Mouse (Mus musculus): Measurements from ENCODE around the gene Dpep1.
"Not testable (repeated sequence)": the region's sequence is repeated elsewhere in the genome, so short reads cannot be mapped to it uniquely, and the experiment has no call there.

The Dpep1 gene

DNA sequence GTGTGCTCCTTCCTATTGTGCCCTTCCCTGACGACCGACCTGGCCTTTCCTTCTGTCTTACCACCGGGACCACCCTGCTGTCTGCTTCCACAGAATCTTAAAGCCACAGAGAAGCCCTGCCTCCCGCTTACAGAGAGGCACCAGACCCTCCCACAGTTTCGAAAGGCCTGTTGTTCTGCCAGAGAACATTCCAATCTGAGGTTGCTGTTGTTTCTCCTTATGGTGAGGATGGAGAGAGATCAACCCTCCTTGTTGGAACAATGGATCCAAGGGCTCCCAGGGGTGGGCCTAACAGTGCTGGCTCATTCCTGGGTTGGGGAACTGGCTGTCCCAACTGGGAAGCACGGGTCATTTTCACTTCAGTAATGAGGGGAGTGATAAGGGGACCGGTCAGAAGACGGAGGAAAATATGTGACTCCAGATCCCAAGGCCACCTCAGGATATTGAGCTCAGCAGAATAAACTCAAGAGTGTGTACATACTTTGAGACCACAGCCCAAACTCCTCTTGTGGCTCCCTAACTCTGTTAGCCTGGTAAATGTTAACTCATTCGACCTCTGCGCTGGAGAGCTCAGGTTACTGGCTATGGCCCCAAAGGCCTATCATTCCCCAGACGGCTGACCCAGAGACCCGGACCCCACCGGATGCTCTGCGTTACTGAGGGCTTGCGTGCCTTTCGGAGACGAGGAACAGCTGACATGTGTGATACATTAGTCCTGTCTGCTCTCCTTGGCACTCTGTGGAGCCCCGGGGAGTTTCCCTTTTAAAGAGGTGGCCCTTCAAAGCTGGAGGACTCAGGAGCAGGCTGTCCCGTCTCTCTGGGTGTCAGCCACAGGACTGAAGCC lies at the start of gene Dpep1:
TSS of gene Dpep1 (plus strand) at position 677 of the 844 bp plus-strand sequence.
- no peak for DNase-seq (ENCODE audit: low read depth, low spot score)

DNA sequence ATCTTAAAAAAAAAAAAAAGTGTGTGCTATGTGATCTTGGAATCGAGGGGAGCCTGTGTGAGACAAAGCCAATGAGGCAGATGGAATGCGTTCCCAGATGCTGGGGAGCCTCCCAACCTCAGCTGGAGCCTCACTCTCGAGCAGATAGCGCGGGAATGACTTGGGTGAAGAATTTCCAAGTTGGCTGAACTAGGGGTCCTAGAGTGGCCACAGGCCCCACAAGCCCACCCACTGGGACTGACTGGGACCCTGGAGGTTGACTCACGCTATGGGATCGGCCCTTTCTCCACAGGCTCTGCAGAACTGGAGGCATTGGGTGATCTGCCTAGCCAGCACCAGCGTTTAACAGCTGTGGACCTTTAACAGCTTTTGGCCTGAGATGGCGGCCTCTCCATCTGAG lies 49.8 kb upstream of the Dpep1 start:
- DNase-seq (ENCODE audit: low read depth, low spot score), result no peak

DNA sequence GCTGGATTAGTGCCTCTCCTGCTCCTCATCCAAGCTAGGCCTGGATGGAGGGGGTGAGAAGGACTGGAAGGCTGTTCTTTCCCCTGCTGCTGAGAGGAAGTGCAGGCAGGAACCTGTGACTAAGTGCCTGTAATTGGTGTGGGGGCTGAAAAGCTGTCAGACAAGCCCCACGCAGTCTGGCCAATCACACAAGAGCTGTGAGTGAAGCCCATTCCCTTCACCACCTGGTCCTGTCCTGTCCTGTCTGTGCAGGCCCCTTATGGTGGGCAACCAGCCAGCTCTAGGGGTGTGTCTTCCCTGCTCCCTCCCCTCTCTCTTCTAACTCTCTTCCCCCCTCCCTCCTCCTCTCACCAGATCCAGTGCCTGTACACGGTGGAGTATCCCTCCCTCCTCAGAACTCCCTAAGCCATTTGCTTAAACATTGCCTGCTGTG lies 48.4 kb upstream of the Dpep1 start:
- no peak for DNase-seq (ENCODE audit: low read depth, low spot score)

DNA sequence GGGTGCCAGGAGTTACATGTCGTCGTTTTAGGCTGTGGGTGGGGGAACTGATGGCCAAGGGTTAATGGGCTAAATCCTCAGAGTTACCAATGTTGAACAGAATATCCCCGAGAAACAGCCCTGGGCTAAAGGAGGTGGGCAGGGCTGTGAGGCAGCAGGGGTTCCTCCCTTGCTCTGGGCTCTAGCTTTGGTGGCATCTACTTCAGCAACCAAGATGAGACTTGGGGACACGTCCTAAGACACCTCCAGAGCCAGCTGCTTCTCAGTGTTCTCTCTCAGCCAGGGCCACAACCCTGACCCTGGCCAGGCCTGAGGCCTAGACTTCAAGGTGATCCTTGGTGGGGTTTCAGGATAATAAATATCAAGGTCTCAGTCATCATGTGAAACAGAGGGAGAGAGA lies 47.3 kb upstream of the Dpep1 start:
- DNase-seq (ENCODE audit: low read depth, low spot score), result no peak

DNA sequence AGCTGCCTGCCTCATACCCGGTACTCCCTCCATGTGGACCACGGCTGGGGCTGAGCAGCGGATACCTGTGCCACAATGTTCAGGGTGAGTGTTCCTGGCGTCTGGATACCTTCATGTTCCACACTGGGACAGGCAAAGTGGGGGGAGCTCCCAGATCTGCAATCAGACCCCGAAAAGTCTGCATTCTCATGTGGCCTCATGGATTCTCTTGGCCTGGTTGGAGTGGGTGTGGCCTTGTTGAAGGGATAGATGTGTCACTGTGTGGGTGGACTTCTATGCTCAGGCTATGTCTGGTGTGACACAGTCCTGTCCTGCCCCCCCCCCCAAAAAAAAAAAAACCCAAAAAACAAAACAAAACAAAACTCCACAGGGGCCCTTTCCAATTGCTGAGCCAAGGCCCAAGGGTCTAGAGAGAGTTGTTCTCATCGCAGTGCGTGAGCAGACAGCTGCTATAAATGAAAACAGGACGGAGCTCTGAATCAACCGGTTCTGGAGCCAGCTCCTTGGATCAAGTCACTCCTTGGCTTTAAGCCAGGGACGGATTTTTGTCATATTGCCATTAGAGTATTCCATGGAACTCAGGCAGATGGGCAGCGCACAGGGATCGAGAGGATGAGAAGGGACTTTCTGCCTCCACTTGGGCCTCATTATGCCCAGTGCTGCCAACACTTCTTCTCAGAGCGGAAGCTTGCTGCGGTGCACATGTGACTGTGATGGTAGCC lies 44.1 kb upstream of the Dpep1 start:
- no peak for DNase-seq (ENCODE audit: low read depth, low spot score)

DNA sequence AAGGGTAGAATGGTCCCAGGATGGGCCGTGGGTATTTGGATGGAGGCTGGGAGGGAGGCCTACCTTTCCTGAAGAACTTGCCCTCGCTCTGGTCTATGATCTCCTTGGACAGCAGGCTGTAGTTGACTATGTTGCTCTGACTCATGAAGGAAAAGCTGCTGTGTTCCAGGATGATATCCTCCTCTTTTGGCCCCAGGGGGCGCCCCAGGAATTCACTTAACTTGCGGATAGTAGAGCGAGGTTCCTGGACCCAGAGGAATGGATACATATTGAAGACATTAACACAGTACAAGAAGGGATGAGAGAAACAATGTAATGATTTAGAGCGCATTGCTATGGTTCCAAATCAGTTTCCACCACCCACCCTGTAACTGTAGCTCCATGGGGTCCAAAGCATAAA lies 40.8 kb upstream of the Dpep1 start:
- peak; percentile 63 for DNase-seq (ENCODE audit: low read depth, low spot score)

DNA sequence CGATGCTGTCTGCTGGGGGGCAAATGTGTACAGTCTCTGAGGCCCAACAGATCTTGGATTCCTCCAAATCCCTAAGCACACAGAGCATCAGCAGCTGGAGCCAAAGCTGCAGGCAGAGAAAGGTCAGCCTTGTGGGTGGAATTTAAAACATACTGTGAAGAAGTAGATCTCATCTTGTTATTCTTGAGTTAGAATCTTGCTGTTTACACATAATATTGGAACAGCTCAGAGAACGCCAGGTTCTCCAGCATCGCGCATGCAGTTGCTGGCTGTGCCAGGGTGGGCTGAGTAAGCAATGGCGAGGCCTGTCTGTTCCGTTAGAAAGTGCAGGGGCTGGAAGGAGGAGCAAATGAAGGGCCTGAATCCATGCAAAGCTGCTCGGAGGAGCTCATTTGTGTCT lies 39.7 kb upstream of the Dpep1 start:
- DNase-seq (ENCODE audit: low read depth, low spot score), result no peak

DNA sequence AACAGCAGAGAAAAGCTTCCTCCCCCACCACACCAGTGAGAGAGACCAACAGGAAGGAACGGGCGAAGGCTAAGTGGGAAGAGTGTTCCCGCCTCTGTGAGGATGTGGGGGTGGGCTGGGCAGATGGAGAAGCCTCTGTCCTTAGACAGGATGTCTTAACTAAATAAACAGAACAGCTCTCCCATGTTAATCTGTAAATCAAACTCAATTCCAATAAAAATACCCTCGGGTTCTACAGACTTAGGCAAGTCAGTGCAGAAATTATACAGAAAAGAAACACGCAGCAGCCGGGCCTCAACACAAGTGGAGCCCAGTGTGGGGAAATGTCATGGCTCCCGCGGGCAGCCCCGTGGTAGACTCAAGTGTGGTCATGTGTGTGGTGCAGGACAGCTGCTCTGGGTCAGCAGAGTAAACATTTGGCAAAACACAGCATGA lies 35.3 kb upstream of the Dpep1 start:
- DNase-seq (ENCODE audit: low read depth, low spot score), result no peak

DNA sequence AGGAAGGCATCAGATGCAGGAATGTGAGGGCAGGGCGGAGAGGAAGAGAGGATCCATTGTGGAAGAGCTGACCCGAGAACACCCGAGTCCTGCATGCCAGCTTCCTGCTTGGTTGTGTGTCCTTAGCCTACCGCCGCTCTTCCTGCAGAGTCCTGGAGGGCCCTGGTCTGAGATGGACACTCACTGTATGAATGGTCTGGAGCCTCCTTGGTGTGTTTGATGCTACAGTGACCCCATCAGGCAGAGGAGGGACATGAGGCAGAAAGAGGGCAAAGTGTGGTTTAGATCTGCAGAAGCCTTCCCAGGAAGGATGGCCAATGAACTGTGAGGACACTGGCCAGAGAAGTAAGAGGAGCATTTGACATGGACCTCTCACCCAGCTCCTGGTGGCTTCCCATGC lies 30.9 kb upstream of the Dpep1 start:
- DNase-seq (ENCODE audit: low read depth, low spot score), result no peak

DNA sequence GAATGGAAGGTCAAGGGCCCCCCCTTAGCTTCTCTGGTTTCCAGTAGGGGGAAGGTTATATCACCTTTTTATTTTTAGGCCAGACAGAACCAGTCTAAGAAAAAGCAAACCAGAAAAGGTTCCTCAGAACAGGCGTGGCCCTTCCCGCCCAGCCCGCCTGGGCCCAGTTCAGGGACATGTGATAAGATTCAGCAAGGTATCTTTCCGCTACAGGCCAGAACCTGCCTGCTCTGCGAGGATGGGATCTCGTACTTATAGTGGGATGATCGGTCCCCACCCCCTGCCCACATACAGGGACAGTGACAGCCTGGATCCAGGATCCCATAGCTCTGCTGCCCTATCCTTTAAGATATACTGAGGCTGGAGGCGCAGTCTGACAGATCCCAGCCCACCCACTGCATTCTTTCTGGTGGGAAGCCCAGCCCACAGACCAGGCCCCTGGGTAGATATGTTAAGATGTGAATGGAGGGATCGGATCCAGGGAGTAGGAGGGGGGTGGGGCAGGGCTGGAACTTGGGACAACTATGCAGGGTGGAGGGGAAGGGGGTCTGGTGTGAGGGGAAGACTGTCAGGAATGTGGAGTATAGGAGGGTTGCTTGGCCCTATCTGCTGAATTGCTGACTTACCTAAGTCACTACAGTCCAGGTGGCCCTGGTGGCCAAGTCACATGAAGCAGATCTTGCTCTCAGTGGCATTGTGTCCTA lies 29.8 kb upstream of the Dpep1 start:
- DNase-seq (ENCODE audit: low read depth, low spot score), result no peak

DNA sequence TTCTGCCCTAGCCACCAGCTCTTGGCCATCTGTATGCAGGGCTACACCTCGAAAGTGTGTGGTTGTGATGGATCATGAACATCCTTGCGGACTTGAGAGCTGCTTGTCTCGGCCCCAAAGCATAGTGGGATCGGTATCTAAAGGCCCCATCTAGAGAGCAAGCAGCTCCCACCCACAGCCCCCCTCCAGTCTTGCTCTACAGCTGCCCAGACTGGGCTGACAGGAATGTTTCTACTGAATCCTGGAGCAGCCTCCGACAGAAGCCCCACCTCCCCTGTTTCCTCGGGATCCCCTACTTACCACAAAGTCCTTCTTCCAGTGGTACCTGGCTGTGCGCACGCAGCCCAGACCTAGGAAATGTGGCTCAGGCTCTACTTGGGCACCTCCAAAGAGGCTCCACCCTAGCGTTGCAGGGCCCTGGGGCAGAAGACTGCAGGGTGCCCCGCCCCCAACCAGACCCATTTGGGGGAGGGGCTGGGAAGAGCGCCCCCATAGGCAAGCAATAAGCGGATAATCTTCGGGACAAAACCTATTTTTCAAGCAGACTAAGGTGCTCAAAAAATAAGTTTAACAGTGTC lies 28.1 kb upstream of the Dpep1 start, which contains the start of gene Sult5a1:
TSS of gene Sult5a1 (minus strand) at position 428 of the 578 bp plus-strand sequence.
- no peak for DNase-seq (ENCODE audit: low read depth, low spot score)

DNA sequence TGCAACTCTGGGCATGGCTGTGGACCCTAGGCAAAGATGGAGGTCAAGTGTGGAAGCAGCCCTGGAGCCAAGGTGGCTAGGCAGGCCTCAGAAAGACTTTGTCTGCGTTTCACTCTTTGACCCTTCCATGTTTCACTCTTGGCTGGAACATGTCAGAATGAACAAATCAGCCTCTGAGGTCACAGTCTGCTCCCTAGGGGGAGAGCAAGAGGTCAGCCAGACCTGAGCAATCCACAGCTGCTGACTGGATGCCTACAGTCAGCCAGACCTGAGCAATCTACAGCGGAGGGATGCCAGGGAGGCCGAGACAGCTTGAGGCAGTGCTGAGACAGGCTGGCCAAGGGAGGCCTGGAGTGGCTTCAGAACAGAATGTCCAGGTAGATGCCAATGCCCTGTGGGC lies 4.7 kb upstream of the Dpep1 start:
- no peak for DNase-seq (ENCODE audit: low read depth, low spot score)

DNA sequence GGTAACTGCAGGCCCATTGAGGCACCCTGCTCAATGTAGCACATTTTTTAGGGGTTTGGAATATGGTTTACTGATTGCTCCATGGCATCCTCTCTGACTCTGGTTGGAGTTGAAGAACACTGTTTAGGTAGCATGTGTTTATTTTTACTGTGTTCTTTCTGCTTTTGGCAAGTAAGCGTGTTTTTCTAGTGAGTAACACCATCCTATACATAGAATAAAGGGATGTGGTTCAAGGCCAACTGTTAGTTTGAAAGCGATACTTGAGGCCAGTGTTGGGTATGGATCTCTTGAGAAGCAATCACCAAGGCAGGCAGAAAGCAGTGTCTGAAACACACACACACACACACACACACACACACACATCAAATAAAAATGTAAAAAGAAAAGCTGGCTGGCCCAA lies 2.0 kb downstream of the Dpep1 start:
- no peak for DNase-seq (ENCODE audit: low read depth, low spot score)

DNA sequence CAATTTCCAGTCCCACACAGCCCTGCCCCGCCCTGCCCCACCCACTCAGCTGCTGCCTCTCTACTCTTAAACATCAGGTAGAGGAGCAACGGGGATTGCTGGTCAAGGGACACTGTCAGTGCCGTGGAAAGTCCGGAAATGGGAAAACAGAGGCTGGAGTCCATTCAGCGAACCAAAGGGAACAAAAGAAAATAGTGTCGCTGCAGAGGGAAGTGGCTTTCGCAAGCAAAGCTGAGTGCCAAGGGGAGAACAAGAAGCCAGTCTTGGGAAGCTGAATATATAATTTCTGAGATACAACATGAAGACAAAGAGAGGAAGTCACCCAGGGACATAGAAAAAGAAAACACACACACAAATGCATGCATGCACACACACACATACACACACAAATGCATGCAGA lies 2.8 kb downstream of the Dpep1 start:
- no peak for DNase-seq (ENCODE audit: low read depth, low spot score)

DNA sequence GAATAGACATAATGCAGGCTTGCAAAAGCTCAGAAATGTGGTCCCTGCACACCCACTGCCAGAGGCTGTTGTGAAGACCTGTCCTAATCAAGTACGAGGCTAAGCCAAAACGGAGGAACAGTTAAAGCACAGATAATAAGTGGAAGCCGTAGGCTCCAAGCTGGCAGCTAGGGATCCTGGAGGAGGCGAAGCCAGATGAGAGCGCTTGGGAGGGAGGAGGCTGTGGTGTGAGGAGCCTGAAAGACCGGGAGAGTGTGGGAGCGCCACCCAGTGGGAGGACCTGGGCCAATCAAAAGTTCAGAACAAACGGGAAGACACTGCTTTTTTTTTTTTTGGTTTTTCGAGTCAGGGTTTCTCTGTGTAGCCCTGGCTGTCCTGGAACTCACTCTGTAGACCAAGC lies 4.6 kb downstream of the Dpep1 start:
- DNase-seq (ENCODE audit: low read depth, low spot score), result peak; percentile 75

DNA sequence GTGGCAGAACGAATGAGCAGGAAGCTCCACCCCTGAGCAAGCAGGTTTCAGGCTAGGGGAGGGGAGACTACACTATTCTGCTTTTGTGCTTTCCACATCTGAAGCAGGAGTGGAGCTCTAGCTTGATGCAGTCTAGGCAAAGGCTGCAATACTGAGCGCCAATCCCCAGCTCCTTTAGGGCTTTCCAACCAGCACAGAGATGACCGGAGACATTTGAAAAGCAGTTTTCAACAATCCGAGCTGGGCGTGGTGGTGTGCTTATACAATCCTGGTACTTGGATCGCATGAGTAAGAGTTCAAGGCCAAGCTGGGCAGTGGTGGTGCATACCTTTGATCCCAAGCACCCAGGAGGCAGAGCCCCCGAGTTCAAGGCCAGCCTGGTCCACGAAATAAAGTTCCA lies 5.9 kb downstream of the Dpep1 start:
- DNase-seq (ENCODE audit: low read depth, low spot score), result no peak

DNA sequence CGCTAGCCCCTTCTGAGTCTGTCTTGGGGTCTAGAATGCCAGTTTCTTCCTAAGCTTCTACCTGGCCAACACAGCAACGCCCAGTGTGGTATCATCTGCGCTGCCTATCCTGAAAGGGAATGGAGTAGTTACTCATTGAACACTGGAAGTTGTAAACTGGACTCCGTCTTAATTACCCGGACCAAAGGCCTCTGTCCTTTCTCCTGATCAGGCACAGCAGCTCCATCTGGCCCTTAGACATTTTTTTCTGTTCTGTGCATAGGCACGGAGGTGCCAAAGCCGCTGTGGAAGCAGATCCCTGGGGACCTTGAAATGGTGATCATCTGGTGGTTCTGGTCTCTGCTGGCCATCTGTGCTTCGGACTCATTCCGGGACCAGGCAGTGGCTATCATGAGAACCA lies 7.7 kb downstream of the Dpep1 start:
- no peak for DNase-seq (ENCODE audit: low read depth, low spot score)

DNA sequence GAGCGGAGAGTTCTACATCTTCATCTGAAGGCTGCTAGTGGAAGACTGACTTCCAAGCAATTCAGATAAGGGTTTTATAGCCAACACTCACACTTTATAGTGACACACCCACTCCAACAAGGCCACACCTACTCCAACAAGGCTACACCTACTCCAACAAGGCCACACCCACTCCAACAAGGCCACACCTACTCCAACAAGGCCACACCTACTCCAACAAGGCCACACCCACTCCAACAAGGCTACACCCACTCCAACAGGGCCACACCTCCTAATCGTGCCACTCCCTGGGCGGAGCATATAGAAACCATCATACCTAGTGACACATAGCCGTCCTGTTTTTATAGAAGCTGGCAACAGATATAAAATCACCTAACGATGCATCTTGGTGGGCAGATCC lies 11.0 kb downstream of the Dpep1 start:
- not testable (repeated sequence) for DNase-seq (ENCODE audit: low read depth, low spot score)

DNA sequence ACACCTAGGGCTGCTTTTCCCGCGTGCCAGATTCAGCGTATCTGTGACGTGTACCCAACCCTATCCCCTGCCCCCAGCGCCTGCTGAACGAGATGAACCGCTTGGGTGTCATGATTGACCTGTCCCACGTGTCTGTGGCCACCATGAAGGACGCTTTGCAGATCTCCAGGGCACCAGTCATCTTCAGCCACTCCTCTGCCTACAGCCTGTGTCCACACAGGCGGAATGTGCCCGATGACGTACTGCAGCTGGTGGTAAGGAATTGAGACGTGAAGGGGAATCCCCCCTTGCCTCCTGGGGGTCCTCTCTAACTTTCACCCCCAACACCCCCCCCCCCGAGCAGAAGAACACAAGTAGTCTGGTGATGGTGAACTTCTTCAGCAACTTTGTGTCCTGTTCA lies 13.8 kb downstream of the Dpep1 start:
- no peak for DNase-seq (ENCODE audit: low read depth, low spot score)

DNA sequence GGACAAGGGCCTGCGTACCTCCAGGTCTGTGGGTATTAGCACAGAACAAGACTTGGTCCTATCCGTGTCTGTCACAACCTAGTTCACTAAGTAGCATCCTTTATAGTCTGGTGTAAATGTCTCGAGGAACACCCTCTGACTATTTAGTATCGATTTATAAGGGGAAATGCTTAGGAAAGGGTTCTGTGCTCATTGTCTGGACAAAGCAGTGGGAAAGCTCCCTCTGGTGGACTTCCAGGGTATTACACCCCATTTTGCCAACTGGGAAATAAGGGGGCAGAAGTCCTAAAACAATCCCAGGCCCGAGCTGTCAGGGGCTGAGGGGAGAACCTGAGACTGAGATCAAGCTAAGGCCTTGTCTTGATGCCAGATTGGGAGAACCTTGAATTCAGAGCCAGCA lies 16.2 kb downstream of the Dpep1 start:
- peak; percentile 81 for DNase-seq (ENCODE audit: low read depth, low spot score)

DNA sequence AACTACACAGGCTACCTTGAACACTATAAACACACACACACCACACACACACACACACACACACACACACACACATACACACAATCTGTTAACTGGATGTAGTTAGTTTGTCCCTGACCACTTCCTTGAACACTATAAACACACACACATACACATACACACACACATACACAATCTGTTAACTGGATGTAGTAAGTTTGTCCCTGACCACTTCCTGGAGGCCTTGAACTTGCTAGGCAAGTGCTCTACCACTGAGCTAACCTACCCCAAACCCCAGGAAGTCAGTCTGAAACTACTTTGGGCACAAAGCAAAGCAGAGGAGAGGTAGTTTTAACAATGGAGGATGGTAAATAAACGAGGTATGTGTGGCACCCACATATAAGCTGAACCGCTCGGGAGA lies 17.5 kb downstream of the Dpep1 start:
- peak; percentile 51 for DNase-seq (ENCODE audit: low read depth, low spot score)

DNA sequence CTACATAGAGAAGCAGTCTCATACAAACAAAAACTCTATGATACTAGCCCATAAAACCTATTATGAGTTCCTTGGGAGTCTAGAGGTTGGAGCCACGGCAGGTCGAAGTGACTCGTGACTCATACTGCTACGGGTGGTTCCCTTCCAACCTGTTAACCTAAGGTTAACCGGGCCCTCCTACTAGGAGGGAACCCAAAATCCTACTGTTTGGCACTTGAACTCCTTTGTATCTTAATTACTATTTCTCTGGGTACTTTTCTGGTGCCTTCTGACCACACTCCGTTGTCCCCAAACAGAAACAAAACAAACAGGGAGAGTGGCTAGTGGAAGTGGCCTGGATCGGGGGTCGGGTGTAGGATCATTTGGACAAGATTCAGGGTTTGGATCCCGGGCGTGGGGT lies 25.8 kb downstream of the Dpep1 start:
- no peak for DNase-seq (ENCODE audit: low read depth, low spot score)

Data from CD4-positive, CD25-positive, alpha-beta regulatory T cell, adult 2 months (primary cell).